Mouse (Mus musculus) left cerebral cortex, postnatal 25 days (tissue): ENCODE results near the gene Ntn1. TPM values are rescaled to one million over a fixed set of nuclear protein-coding genes. Genes with fewer than 3 reads are reported as not detected.

Source experiments
- DNase-seq, 2 experiments: peaks; one replicate each; pipeline ENCODE4 v3.0.0; 2022; ENCODE audit warnings: low spot score in 2 of 2, mixed read lengths in 1 of 2
- intact Hi-C: fragments of 180-260 bp; cut with DNase I; formaldehyde crosslinking; loops from one replicate; pipeline ENCODE4 v1.15.1; 2025
- microRNA-seq, 2 experiments: library from miRNA; unstranded; fragments of <30 nt; microRNA quantifications; one replicate each; pipeline ENCODE4 v1.2.0; 2022
- total RNA-seq, 2 experiments: library from RNA; stranded (reverse); gene quantifications; 2 replicates each; pipeline ENCODE4 v1.2.3; 2021

The Ntn1 gene
- total RNA-seq, 2 experiments from 2014 or later: 6.0 to 7.9 TPM

DNA sequence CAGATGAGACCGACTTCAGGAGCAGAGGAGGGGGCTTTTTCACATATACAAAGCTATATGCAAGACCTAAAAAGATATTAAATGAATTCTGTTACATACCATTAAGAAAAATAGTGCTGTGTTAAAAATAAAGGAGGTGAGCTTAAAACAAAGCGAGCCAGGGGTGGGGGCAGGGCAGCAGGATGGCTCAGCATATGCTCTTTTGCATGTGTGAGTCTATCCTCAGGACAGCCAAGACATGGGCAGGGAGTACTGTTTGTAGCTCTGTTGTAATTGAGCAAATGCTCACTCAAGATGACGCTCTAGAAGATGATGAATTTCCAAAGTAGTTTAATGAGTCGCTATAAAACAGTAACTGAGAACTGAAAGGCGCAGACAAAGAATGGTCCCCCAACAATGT lies 236.2 kb downstream of the Ntn1 start:
- intact Hi-C loops: no loop called here
- DNase-seq: no peak

- intact Hi-C loops: no loop called here
- DNase-seq: no peak
These were observed 240.8 kb downstream of the Ntn1 start for GRCm38 (mm10) chr11:68159867-68160266.

Small RNAs within 50 kb of the gene (microRNA-seq; reads per million reads assigned to microRNA genes)
- 0 reads per million in 2 experiments for gene Mir6406

Other genes starting within 250 kb of the Ntn1 start
- 1 to 10 TPM; 2.1 to 4.2 TPM for gene Pik3r5, start 31.3 kb upstream of the Ntn1 start, total RNA-seq
- 1 to 10 TPM; 2.8 to 4.0 TPM for gene Pik3r6, start 102.2 kb upstream of the Ntn1 start, total RNA-seq
- gene Mfsd6l, start 155.4 kb upstream of the Ntn1 start, total RNA-seq: not detected
- 1 to 10 TPM; 1.1 to 1.6 TPM for gene Ccdc42, start 186.2 kb upstream of the Ntn1 start, total RNA-seq